Mouse (Mus musculus) stomach, embryonic 16.5 days (tissue): ENCODE data around the gene Mtfp1. TPM values are rescaled to one million over a fixed set of nuclear protein-coding genes. Genes with fewer than 3 reads are reported as not detected.

Source experiments
- ATAC-seq: fragments of 200-750 bp; cut with Nextera tagmentation; 2 replicates; pipeline ENCODE4 v1.8.0; 2017; ENCODE audit warnings: moderate number of reproducible peaks, moderate TSS enrichment; ENCODE audit not compliant: insufficient read depth, low FRiP score
- H3K27ac ChIP-seq: fragments of 300-500 bp; sonication (generic); 2 replicates; pipeline ENCODE4 v1.5.1; 2014; ENCODE audit warnings: low read length
- H3K27me3 ChIP-seq: fragments of 300-500 bp; sonication (generic); 2 replicates; pipeline ENCODE4 v1.6.1; 2014; ENCODE audit warnings: low read length, control low read depth, mixed read lengths; ENCODE audit not compliant: control insufficient read depth, insufficient read depth
- H3K36me3 ChIP-seq: fragments of 300-500 bp; sonication (generic); 2 replicates; pipeline ENCODE4 v1.6.1; 2014; ENCODE audit warnings: low read length; ENCODE audit not compliant: control insufficient read depth, insufficient read depth
- H3K4me1 ChIP-seq: fragments of 300-500 bp; sonication (generic); 2 replicates; pipeline ENCODE4 v1.6.1; 2014; ENCODE audit warnings: low read length, control low read depth, mixed read lengths; ENCODE audit not compliant: control insufficient read depth, insufficient read depth
- H3K4me2 ChIP-seq: fragments of 300-500 bp; sonication (generic); 2 replicates; pipeline ENCODE4 v1.6.1; 2014; ENCODE audit warnings: low read depth, low read length, mixed read lengths
- H3K4me3 ChIP-seq: fragments of 300-500 bp; sonication (generic); replicated peaks from 2 replicates; pipeline ENCODE4 v1.5.1; 2014; ENCODE audit warnings: mild to moderate bottlenecking, low read length
- H3K9ac ChIP-seq: fragments of 300-500 bp; sonication (generic); 2 replicates; pipeline ENCODE4 v1.6.1; 2014; ENCODE audit warnings: low read length
- H3K9me3 ChIP-seq: fragments of 300-500 bp; sonication (generic); replicated peaks from 2 replicates; pipeline ENCODE4 v1.6.1; 2016; ENCODE audit warnings: low read length, control low read depth; ENCODE audit not compliant: control insufficient read depth
- WGBS: fragments of 180-500 bp; shearing (Covaris S2); extraction: QIAGEN DNeasy Blood & Tissue Kit; methylation state at CpG from one replicate; pipeline ENCODE4 v1.1.7; 2014; 5-methylcytosine and 5-hydroxymethylcytosine counted together
- polyA plus RNA-seq: library from polyadenylated mRNA; unstranded; fragments of >200 nt; fragmentation: Nextera tagmentation; extraction: Ambion mirVana; gene quantifications from 2 replicates; pipeline ENCODE4 v1.2.1, GENCODE M21; 2015

Gene Mtfp1
- polyA plus RNA-seq, 1 experiment from 2014 or later, result 17.7 TPM

DNA sequence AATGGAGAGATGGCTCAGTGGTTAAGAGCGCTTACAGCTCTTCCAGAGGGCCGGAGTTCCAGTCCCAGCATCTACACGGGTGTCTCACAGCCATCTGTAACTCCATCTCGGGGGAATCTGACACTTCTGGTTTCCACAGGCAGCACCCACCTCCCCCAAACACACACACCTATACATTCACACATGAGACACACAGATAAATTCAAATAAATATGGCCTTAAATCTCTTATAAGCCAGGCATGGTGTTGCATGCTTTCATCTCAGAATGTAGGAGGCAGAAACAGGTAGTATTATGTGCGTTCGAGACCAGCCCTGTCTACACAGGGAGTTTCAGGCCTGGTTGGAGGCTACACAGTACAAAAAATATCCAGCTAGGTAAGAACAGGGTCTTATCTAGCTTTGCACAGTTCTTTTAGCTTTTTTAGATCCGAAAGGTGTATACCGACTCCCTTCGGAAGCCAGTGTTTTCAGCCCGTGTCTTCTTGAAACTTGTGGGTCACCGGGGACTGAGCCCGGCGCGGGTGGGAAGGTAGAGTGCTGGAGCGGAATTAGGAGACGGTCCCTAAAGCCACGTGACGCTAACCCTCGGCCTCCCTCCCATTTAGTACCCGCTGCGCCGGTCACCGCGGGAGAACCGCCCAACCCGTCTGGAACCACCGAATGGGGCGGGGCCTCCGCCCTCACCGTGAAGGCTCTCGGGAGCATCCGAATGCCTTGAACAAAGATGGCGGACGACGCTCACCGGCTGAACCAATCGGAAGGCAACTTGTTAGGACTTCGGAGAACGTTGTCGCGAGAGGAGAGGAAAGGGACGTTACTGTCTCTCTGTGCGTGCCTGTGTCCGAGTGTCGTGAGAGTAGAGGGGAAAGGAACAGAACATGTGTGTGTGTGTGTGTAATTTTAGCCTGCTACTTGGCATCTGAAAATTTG lies 1.1 kb upstream of the Mtfp1 start:
- H3K9me3 ChIP-seq, result peaks cover 2% of the 10 kb centered on the region; the same call in 1 of the 2 replicates
- peak overlapping the region; percentile 91 for H3K27ac ChIP-seq
- 2% methylated on average over 45 of the region's 45 CpGs for WGBS
- H3K4me3 ChIP-seq, result peak overlapping the region; percentile 56
- peaks cover 13% of the 10 kb centered on the region for H3K4me1 ChIP-seq
- peaks cover 3% of the 10 kb centered on the region for H3K36me3 ChIP-seq
- H3K27me3 ChIP-seq, result no peaks in the 10 kb centered on the region
- peak; percentile 97 for ATAC-seq
- H3K9ac ChIP-seq, result peak overlapping the region; percentile 85
- peak overlapping the region; percentile 93 for H3K4me2 ChIP-seq

DNA sequence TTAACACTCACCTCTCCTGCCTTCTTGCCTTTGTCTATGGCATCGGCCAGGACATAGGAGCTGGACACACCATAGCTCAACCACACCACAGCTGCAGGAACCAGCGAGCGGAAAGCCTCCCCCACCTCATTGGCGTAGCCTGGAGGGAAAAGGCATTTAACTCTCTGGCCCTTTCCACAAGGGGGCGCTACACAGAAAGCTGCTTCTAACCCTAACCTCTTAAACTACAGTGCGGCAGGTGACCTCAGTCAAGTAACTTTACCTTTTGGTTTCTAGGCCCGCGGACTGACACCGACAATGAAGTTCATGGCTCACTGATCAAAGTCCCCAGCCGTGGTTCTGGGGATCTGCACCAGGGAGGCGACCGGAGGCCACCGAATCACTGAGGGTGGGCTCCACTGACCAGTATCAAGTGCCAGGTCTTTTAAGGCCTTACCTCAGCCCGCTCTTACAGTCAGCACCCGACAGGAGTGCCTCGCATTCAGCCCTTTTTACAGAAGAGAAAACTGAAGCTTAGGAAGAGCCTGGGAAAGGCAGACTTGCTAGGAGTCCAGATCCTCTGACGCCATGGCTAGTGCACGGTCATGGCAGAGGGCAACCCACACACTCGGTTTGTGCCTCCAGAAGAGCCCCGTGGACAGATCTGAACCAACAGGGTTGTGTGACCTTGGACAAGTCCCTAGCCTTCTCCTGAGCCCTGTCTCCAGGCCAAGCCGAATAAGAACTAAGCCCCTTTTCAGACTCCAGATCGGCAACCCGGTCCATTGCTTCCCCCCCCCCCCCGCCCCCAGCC lies 671 bp downstream of the Mtfp1 start:
- 8% methylated on average over 23 of the region's 24 CpGs for WGBS
- ATAC-seq, result no peak
- Histone ChIP-seq H3K27ac (peak overlapping the region; percentile 88), H3K9ac (peak overlapping the region; percentile 71), H3K9me3 (peaks cover 12% of the 10 kb centered on the region; the same call in 1 of the 2 replicates), H3K4me2 (peak overlapping the region; percentile 93), H3K4me1 (peaks cover 13% of the 10 kb centered on the region), H3K36me3 (peaks cover 10% of the 10 kb centered on the region), H3K27me3 (no peaks in the 10 kb centered on the region), H3K4me3 (peak overlapping the region; percentile 56)

DNA sequence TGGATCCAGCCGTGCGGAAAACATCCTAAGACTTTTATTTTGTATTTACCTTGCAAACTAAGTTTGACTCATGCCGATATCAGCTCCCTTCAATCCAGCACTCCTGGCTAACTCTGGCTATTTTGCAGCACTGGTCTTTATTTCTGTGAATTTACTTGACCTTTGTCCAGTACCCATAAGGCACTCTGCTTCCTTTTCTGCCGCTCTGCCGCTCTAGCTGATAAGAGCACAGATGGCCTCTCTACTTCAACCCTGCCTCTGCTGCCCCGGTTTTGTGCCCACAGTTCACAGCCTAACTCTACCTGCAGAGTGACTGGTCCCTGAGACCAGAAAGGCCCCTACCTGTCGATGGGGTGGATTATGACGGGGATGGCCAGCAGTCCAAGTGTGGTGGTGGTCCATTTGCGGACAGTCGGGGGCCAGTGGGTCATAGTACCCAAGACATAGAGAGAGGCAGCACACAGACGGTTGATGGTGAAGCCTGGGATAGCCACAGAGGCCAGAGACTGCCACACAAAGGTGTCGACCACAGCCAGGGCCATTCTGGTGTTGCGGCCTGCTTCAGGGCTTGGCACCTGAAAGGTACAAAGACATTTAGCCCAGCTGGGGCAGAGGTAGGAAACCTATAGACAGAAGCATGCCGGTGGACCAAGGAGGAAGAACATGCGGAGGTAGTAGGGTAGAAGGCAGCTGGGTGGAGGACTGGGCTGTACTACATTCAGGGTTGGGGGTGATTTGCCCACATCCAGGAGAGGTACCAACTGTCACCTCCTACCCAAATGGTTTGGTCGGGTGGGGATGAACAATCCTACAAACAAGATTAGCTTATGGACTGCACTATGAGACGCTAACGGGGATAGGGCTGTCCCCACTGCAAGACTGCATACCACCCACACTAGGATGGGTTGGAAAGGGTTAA lies 1.5 kb downstream of the Mtfp1 start:
- Histone ChIP-seq H3K4me2 (peak overlapping the region; percentile 93), H3K4me3 (peak overlapping the region; percentile 56), H3K9me3 (peaks cover 12% of the 10 kb centered on the region; the same call in 1 of the 2 replicates), H3K27ac (peak overlapping the region; percentile 88), H3K9ac (peak overlapping the region; percentile 8; the same call in 1 of the 2 replicates), H3K36me3 (peaks cover 10% of the 10 kb centered on the region), H3K27me3 (no peaks in the 10 kb centered on the region), H3K4me1 (peaks cover 13% of the 10 kb centered on the region)
- ATAC-seq, result no peak
- WGBS, result 69% methylated on average over 18 of the region's 18 CpGs

DNA sequence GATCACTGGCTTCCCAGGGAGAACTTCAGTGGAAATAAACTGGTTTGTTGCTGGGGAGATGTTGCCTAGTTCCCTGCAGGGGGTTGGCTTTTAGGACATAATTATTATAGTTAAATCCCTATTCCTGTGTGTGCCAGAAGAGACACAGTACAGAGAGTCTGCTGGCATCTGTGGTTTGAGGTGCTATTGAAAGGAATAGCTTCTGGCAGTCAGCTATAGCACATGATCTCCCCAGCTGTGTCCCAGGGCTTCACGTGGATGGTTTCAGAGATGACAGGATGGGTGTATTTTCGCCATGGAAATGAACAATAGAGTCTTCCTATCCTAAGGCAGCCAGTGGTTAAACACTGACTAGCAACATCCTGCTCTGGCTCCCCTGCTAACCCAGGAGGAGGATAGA lies 8.0 kb downstream of the Mtfp1 start:
- no peaks in the 10 kb centered on the region for H3K4me1 ChIP-seq
- H3K4me2 ChIP-seq, result no peak overlapping the region
- no peak overlapping the region for H3K27ac ChIP-seq
- no peak for ATAC-seq
- no peak overlapping the region for H3K9ac ChIP-seq
- H3K9me3 ChIP-seq, result peaks cover 12% of the 10 kb centered on the region; the same call in 1 of the 2 replicates
- H3K36me3 ChIP-seq, result peaks cover 10% of the 10 kb centered on the region
- H3K27me3 ChIP-seq, result no peaks in the 10 kb centered on the region
- WGBS, result 60% methylated on average over 2 of the region's 2 CpGs
- no peak overlapping the region for H3K4me3 ChIP-seq

DNA sequence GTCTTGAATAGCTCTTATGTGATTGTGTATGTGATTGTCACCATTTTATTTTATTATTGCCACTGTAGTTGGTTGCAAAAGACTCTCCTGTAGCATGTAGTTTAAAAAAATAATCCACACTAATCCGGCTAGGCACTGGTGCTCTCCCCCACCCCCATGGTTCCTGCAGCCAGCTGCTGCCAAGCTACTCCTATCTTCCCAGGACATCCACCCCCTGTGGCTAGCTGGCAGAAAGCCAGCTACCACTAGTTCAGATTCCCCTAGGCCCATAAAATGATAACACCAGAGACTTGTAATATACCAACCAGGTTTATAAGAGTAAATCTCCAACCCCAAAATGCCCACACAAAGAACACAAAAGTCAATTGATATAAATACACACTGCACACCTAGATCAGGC lies 9.0 kb downstream of the Mtfp1 start:
- no peak overlapping the region for H3K27ac ChIP-seq
- ATAC-seq, result no peak
- H3K4me2 ChIP-seq, result no peak overlapping the region
- no peak overlapping the region for H3K9ac ChIP-seq
- no peaks in the 10 kb centered on the region for H3K27me3 ChIP-seq
- H3K4me3 ChIP-seq, result no peak overlapping the region
- peaks cover 6% of the 10 kb centered on the region; the same call in 1 of the 2 replicates for H3K36me3 ChIP-seq
- 61% methylated on average over 1 of the region's 1 CpGs for WGBS
- no peaks in the 10 kb centered on the region for H3K4me1 ChIP-seq
- peaks cover 10% of the 10 kb centered on the region; the same call in 1 of the 2 replicates for H3K9me3 ChIP-seq

DNA sequence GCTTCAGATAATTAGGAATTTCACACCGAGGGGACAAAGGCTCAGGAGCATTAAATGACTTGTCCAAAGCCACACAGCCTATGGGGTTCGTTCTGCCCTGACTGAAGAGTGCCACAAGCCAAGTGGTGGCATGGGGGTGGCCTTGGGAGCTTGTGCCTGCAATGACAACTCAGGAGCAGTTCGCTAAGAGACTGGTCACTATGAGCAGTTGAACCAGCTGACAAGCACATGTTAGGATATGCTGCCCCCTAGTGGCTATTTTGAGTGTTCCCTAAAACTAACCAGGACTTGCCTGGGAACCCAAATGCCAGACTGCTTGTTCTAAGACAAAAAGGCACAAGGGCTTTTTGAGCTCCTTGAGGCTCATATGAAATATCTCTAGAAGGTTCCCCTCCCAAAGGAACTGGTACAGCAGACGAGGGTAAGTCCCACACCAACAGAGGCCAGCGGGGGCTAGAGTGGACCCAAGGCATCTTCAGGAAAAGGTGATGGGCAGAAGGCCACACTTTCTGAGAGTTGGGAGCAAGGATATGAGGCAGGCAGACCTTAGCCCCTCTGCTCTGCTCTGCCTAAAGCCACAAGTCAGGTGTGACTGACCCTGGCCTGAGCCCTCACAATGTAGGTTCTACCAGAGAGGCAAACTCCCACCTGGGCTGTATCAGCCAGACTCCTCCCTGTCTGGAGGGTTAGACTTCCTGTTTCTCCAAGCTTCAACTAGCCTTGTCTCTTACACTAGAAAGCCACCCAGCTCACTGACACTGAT lies 11.7 kb downstream of the Mtfp1 start:
- Histone ChIP-seq H3K4me3 (no peak overlapping the region), H3K27me3 (no peaks in the 10 kb centered on the region), H3K4me2 (no peak overlapping the region), H3K4me1 (no peaks in the 10 kb centered on the region), H3K36me3 (no peaks in the 10 kb centered on the region), H3K27ac (no peak overlapping the region), H3K9me3 (no peaks in the 10 kb centered on the region), H3K9ac (no peak overlapping the region)
- ATAC-seq, result no peak
- WGBS, result 39% methylated on average over 5 of the region's 5 CpGs

DNA sequence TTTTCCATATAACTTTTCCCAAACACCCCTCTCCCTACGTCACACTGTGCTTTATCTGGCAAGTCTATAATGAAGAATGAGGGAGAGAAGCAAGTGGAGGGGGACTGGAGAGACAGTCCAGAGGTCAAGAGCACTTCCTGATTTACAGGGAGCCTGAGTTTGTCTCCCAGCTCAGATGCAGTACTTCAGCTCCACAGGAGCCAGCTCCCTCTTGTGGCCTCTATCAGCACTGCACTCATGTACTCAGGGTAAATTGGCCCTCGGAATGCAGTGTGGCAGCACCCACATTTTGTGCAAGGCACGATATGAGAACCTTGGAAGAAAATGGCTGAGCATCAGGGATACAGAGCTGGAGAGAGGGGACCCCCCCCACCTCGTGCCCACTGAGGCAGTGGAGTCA lies 15.0 kb downstream of the Mtfp1 start:
- Histone ChIP-seq H3K36me3 (no peaks in the 10 kb centered on the region), H3K4me2 (no peak overlapping the region), H3K4me1 (no peaks in the 10 kb centered on the region), H3K27me3 (no peaks in the 10 kb centered on the region), H3K9ac (no peak overlapping the region), H3K9me3 (no peaks in the 10 kb centered on the region), H3K27ac (no peak overlapping the region), H3K4me3 (no peak overlapping the region)
- ATAC-seq, result no peak
- WGBS, result 8% methylated on average over 4 of the region's 4 CpGs
